Mouse (Mus musculus) stomach, postnatal 0 days (tissue): Measurements from ENCODE around the gene Tppp3. TPM values are rescaled to one million over a fixed set of nuclear protein-coding genes. Genes with fewer than 3 reads are reported as not detected.

Experiments
- ATAC-seq: fragments of 200-750 bp; cut with Nextera tagmentation; 2 replicates; pipeline ENCODE4 v1.8.0; 2017; ENCODE audit not compliant: low FRiP score, low TSS enrichment
- DNase-seq: peaks from one replicate; pipeline ENCODE4 v3.0.0-alpha.2; 2016; ENCODE audit warnings: low spot score
- H3K27ac ChIP-seq: fragments of 300-500 bp; sonication (generic); replicated peaks from 2 replicates; pipeline ENCODE4 v1.5.1; 2014; ENCODE audit warnings: mild to moderate bottlenecking, control low read depth
- H3K27me3 ChIP-seq: fragments of 300-500 bp; sonication (generic); 2 replicates; pipeline ENCODE4 v1.6.1; 2014; ENCODE audit warnings: low read length; ENCODE audit not compliant: control insufficient read depth, insufficient read depth
- H3K36me3 ChIP-seq: fragments of 300-500 bp; sonication (generic); 2 replicates; pipeline ENCODE4 v1.6.1; 2014; ENCODE audit warnings: low read length, mixed read lengths; ENCODE audit not compliant: control insufficient read depth, insufficient read depth
- H3K4me1 ChIP-seq: fragments of 300-500 bp; sonication (generic); replicated peaks from 2 replicates; pipeline ENCODE4 v1.6.1; 2014; ENCODE audit warnings: antibody characterized with exemption; ENCODE audit not compliant: control insufficient read depth, insufficient read depth
- H3K4me2 ChIP-seq: fragments of 300-500 bp; sonication (generic); replicated peaks from 2 replicates; pipeline ENCODE4 v1.6.1; 2014; ENCODE audit warnings: low read depth, mild to moderate bottlenecking, control low read depth, moderate library complexity
- H3K4me3 ChIP-seq: fragments of 300-500 bp; sonication (generic); 2 replicates; pipeline ENCODE4 v1.5.1; 2014; ENCODE audit warnings: low read depth, low read length, control low read depth
- H3K9ac ChIP-seq: fragments of 300-500 bp; sonication (generic); 2 replicates; pipeline ENCODE4 v1.6.1; 2014; ENCODE audit warnings: mild to moderate bottlenecking, low read length, control low read depth, mixed read lengths
- H3K9me3 ChIP-seq: fragments of 300-500 bp; sonication (generic); 2 replicates; pipeline ENCODE4 v1.6.1; 2016; ENCODE audit warnings: low read length; ENCODE audit not compliant: control insufficient read depth
- CTCF ChIP-seq: IDR thresholded peaks from 2 replicates; pipeline ENCODE4 v1.5.1; 2016; ENCODE audit warnings: antibody characterized with exemption, low read depth, mild to moderate bottlenecking, moderate library complexity
- EP300 ChIP-seq: optimal IDR thresholded peaks from 2 replicates; pipeline ENCODE3; 2016; ENCODE audit warnings: antibody characterized with exemption
- WGBS: fragments of 180-500 bp; shearing (Covaris S2); extraction: QIAGEN DNeasy Blood & Tissue Kit; methylation state at CpG from one replicate; pipeline ENCODE4 v1.1.7; 2014; 5-methylcytosine and 5-hydroxymethylcytosine counted together
- polyA plus RNA-seq: library from polyadenylated mRNA; unstranded; fragments of >200 nt; fragmentation: Nextera tagmentation; extraction: Ambion mirVana; gene quantifications from 2 replicates; pipeline ENCODE4 v1.2.1, GENCODE M21; 2015

Tppp3 gene
- polyA plus RNA-seq, 1 experiment from 2014 or later: 99.8 TPM

GRCm38 (mm10) chr8:105451903-105452603 lies 19.3 kb downstream of the Tppp3 start:
- Histone ChIP-seq H3K9ac (no peak overlapping the region), H3K27me3 (no peaks in the 10 kb centered on the region), H3K9me3 (no peaks in the 10 kb centered on the region), H3K4me1 (no peaks in the 10 kb centered on the region), H3K4me3 (no peak overlapping the region), H3K4me2 (no peak overlapping the region), H3K36me3 (no peaks in the 10 kb centered on the region), H3K27ac (no peak overlapping the region)
- DNase-seq: no peak
- WGBS: 55% methylated on average over 15 of the region's 15 CpGs
- no peak for ATAC-seq
- TF ChIP-seq EP300 (no peak), CTCF (no peak)

GRCm38 (mm10) chr8:105450977-105451376 lies 20.3 kb downstream of the Tppp3 start:
- Histone ChIP-seq H3K9ac (no peak overlapping the region), H3K4me3 (no peak overlapping the region), H3K27me3 (no peaks in the 10 kb centered on the region), H3K4me1 (no peaks in the 10 kb centered on the region), H3K36me3 (no peaks in the 10 kb centered on the region), H3K4me2 (no peak overlapping the region), H3K9me3 (no peaks in the 10 kb centered on the region), H3K27ac (no peak overlapping the region)
- 52% methylated on average over 1 of the region's 1 CpGs for WGBS
- TF ChIP-seq EP300: no peak
- no peak for TF ChIP-seq CTCF
- DNase-seq (no peak), ATAC-seq (no peak)

GRCm38 (mm10) chr8:105448596-105448995 lies 22.7 kb downstream of the Tppp3 start:
- Histone ChIP-seq H3K27me3 (no peaks in the 10 kb centered on the region), H3K4me2 (no peak overlapping the region), H3K4me3 (no peak overlapping the region), H3K9ac (no peak overlapping the region), H3K9me3 (no peaks in the 10 kb centered on the region), H3K36me3 (no peaks in the 10 kb centered on the region), H3K4me1 (no peaks in the 10 kb centered on the region), H3K27ac (no peak overlapping the region)
- WGBS: 67% methylated on average over 5 of the region's 5 CpGs
- TF ChIP-seq CTCF: no peak
- TF ChIP-seq EP300: no peak
- no peak for DNase-seq
- no peak for ATAC-seq

- DNase-seq (no peak), ATAC-seq (no peak)
- TF ChIP-seq CTCF (no peak), EP300 (no peak)
- Histone ChIP-seq H3K4me1 (no peaks in the 10 kb centered on the region), H3K36me3 (no peaks in the 10 kb centered on the region), H3K27me3 (no peaks in the 10 kb centered on the region), H3K27ac (no peak overlapping the region), H3K9ac (no peak overlapping the region), H3K4me2 (no peak overlapping the region), H3K4me3 (no peak overlapping the region), H3K9me3 (no peaks in the 10 kb centered on the region)
- 80% methylated on average over 3 of the region's 3 CpGs for WGBS
Observed at GRCm38 (mm10) chr8:105448188-105448587, 23.1 kb downstream of the Tppp3 start.

GRCm38 (mm10) chr8:105446127-105446552 lies 25.2 kb downstream of the Tppp3 start:
- Histone ChIP-seq H3K4me2 (no peak overlapping the region), H3K9ac (no peak overlapping the region), H3K4me1 (no peaks in the 10 kb centered on the region), H3K36me3 (no peaks in the 10 kb centered on the region), H3K27ac (no peak overlapping the region), H3K9me3 (no peaks in the 10 kb centered on the region), H3K4me3 (no peak overlapping the region), H3K27me3 (no peaks in the 10 kb centered on the region)
- WGBS: 37% methylated on average over 4 of the region's 4 CpGs
- TF ChIP-seq EP300: no peak
- TF ChIP-seq CTCF: no peak
- ATAC-seq (no peak), DNase-seq (no peak)

- Histone ChIP-seq H3K36me3 (no peaks in the 10 kb centered on the region), H3K9ac (no peak overlapping the region), H3K4me3 (no peak overlapping the region), H3K27ac (no peak overlapping the region), H3K9me3 (no peaks in the 10 kb centered on the region), H3K4me2 (no peak overlapping the region), H3K27me3 (no peaks in the 10 kb centered on the region), H3K4me1 (no peaks in the 10 kb centered on the region)
- ATAC-seq (no peak), DNase-seq (no peak)
- WGBS: 31% methylated on average over 11 of the region's 11 CpGs
- TF ChIP-seq CTCF (no peak), EP300 (no peak)
Observed at GRCm38 (mm10) chr8:105445296-105446126, 25.8 kb downstream of the Tppp3 start.
